Mouse (Mus musculus): ENCODE data around the gene Cerkl. TPM values are rescaled to one million over a fixed set of nuclear protein-coding genes. Genes with fewer than 3 reads are reported as not detected.

The Cerkl gene
- total and polyA plus RNA-seq, 3 experiments: 0.02 to 1.4 TPM; not detected in 1

DNA sequence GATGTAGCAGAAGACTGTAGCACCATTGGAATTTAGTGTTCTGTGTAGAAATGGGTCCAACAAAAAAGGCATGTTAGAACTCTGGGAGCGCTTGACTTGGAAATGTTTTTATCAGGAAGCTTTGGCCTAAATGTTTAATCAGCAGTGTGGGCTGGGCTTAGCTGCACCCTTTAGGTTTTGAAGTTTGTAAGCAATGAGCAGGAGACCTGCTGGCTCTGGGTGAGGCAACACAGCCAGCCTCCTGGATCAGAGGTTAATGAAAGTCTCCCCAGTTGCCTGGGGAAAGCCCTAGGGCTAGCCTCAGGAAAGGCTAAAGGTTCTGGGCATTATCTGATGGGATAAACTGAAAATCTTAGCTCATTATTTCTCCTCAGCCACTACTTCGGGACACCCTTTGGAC, 58.2 kb downstream of the Cerkl start:
- ATAC-seq (ENCODE audit: extremely low read depth, insufficient number of reproducible peaks, low FRiP score, poor library complexity, severe bottlenecking) (no peak), DNase-seq (ENCODE audit: low spot score) (no peak)
- TF ChIP-seq POLR2AphosphoS5 (IDR thresholded peaks at IDR 0.05; ENCODE audit: insufficient replicate concordance, low read depth, low read length): no peak
- TF ChIP-seq GATA1 (IDR thresholded peaks at IDR 0.05; ENCODE audit: borderline replicate concordance, low read length): no peak
- TF ChIP-seq CTCF (IDR thresholded peaks at IDR 0.05; ENCODE audit: low read depth, low read length): no peak
- no peak for TF ChIP-seq TAL1 (conservative IDR thresholded peaks at IDR 0.05; ENCODE audit: low read depth, low read length)
- TF ChIP-seq GATA2 (IDR thresholded peaks at IDR 0.05; ENCODE audit: borderline replicate concordance, low read depth, low read length): no peak
- Histone ChIP-seq H3K9me3 (replicated peaks) (no peaks in the 10 kb centered on the region), H3K4me1 (ENCODE audit: insufficient read depth, low read depth, low read length) (no peaks in the 10 kb centered on the region), H3K4me3 (ENCODE audit: low read depth, low read length) (no peak overlapping the region), H3K36me3 (replicated peaks) (no peaks in the 10 kb centered on the region), H3K27me3 (ENCODE audit: insufficient read depth, low read length) (no peaks in the 10 kb centered on the region; the same call in 1 of the 2 replicates)

DNA sequence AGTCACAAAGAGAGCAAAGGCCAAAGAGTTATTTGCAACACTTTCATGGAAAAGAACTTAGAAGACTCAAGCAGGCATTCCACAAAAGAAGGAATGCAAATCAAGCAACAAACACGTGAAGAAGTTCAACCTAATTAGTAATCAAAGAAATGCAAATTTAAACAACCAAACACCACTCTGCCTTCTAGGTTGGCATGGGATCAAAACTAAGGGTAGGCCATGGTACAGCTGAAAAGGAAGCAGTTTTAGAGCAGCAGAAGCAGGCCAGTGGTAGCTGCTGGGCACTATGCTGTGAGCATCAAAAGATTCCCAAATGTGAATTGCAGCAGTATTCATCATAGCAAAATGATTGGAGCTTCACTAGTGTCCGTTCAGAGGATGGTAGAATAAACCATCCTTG, 59.5 kb downstream of the Cerkl start:
- no peak overlapping the region for H3K4me3 ChIP-seq (ENCODE audit: low read depth, low read length)
- H3K4me1 ChIP-seq (ENCODE audit: insufficient read depth, low read depth, low read length): no peaks in the 10 kb centered on the region
- no peak for DNase-seq (ENCODE audit: low spot score)
- TF ChIP-seq CTCF (IDR thresholded peaks at IDR 0.05; ENCODE audit: low read depth, low read length): no peak
- no peak for TF ChIP-seq GATA2 (IDR thresholded peaks at IDR 0.05; ENCODE audit: borderline replicate concordance, low read depth, low read length)
- TF ChIP-seq GATA1 (IDR thresholded peaks at IDR 0.05; ENCODE audit: borderline replicate concordance, low read length): no peak
- TF ChIP-seq POLR2AphosphoS5 (IDR thresholded peaks at IDR 0.05; ENCODE audit: insufficient replicate concordance, low read depth, low read length): no peak
- TF ChIP-seq TAL1 (conservative IDR thresholded peaks at IDR 0.05; ENCODE audit: low read depth, low read length): no peak
- no peaks in the 10 kb centered on the region; the same call in 1 of the 2 replicates for H3K27me3 ChIP-seq (ENCODE audit: insufficient read depth, low read length)
- H3K36me3 ChIP-seq (replicated peaks): no peaks in the 10 kb centered on the region
- no peaks in the 10 kb centered on the region for H3K9me3 ChIP-seq (replicated peaks)
- ATAC-seq (ENCODE audit: extremely low read depth, insufficient number of reproducible peaks, low FRiP score, poor library complexity, severe bottlenecking): no peak

GRCm38 (mm10) chr2:79379087-79380041, 77.2 kb downstream of the Cerkl start:
- ATAC-seq (ENCODE audit: extremely low read depth, insufficient number of reproducible peaks, low FRiP score, poor library complexity, severe bottlenecking): no peak
- Histone ChIP-seq H3K36me3 (replicated peaks) (no peaks in the 10 kb centered on the region), H3K4me3 (ENCODE audit: low read depth, low read length) (no peak overlapping the region), H3K27me3 (ENCODE audit: insufficient read depth, low read length) (peaks cover 17% of the 10 kb centered on the region; the same call in 1 of the 2 replicates), H3K9me3 (replicated peaks) (no peaks in the 10 kb centered on the region), H3K4me1 (ENCODE audit: insufficient read depth, low read depth, low read length) (no peaks in the 10 kb centered on the region)
- no peak for DNase-seq (ENCODE audit: low spot score)
- TF ChIP-seq TAL1 (conservative IDR thresholded peaks at IDR 0.05; ENCODE audit: low read depth, low read length): no peak
- TF ChIP-seq POLR2AphosphoS5 (IDR thresholded peaks at IDR 0.05; ENCODE audit: insufficient replicate concordance, low read depth, low read length): no peak
- TF ChIP-seq GATA2 (IDR thresholded peaks at IDR 0.05; ENCODE audit: borderline replicate concordance, low read depth, low read length): no peak
- no peak for TF ChIP-seq CTCF (IDR thresholded peaks at IDR 0.05; ENCODE audit: low read depth, low read length)
- no peak for TF ChIP-seq GATA1 (IDR thresholded peaks at IDR 0.05; ENCODE audit: borderline replicate concordance, low read length)

DNA sequence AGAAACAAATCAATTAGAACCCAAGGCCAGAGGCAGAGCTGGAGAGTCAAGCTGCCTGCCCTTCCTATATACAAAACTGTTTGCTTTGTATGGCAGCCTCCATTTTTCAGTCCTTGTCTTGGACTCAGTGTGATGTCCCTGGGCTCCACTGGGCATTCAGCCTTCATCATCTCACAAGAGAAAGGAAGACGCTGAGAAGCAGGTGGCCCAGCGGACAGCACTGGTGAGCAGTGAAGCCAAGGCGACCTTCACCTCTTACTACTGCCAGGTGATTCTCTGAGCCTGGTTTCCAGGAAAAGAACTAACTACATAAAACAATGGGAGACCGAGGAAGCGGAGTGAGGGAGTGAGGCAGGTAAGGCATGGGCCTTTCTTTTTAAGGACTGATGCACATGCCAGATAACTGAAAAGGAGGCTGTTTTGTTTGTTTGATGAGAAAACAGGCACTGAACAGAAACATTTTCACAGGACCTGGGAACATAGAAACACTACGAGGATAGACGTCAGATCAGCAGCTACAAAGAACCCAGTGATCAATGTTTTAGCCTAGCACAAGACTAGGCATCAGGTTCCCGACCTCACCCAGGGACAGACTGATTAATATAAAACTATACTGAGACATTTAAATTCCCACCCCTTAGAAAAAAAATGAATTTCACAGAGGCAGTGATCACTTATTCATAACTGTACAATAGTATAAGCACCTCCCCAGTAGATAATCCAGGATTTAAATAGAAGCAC, 78.1 kb downstream of the Cerkl start:
- TF ChIP-seq GATA2 (IDR thresholded peaks at IDR 0.05; ENCODE audit: borderline replicate concordance, low read depth, low read length): no peak
- TF ChIP-seq POLR2AphosphoS5 (IDR thresholded peaks at IDR 0.05; ENCODE audit: insufficient replicate concordance, low read depth, low read length): no peak
- TF ChIP-seq CTCF (IDR thresholded peaks at IDR 0.05; ENCODE audit: low read depth, low read length): no peak
- TF ChIP-seq TAL1 (conservative IDR thresholded peaks at IDR 0.05; ENCODE audit: low read depth, low read length): no peak
- no peak for TF ChIP-seq GATA1 (IDR thresholded peaks at IDR 0.05; ENCODE audit: borderline replicate concordance, low read length)
- ATAC-seq (ENCODE audit: extremely low read depth, insufficient number of reproducible peaks, low FRiP score, poor library complexity, severe bottlenecking): no peak

DNA sequence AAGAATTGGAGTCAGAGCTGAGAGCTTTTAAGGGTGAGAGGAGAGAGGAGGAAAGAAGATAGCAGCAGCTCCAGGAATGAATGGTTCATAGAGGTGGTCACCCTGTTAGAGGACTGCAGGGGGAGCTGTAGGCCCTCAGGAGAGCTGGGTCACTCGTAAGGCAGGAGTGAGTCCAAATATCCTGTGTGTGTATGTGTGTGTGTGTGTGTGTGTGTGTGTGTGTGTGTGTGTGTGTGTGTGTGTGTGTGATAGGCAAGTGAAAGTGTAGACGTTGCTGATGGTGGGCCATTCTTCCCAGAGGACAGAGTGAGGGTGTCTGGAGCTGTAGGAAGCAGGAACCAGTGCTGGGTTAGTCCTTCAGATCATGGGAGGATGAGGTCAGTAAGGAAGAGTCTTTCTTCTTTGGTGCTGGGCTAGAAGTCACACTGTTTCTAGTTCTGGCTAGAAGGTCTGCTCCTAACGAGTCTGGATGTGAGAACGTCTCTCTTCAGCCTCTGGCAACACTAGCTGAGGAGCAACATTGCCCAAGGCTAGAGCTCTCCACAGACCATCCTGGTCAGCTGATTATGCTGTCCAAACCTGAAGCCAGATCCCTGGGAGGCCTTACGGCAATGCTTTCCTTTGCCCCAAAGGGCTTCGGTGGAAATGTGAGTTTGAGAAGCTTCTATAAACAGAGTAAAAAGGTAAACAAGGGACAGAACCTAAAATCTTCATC, 83.9 kb downstream of the Cerkl start:
- H3K4me3 ChIP-seq (ENCODE audit: low read depth, low read length): no peak overlapping the region
- H3K36me3 ChIP-seq (replicated peaks): no peaks in the 10 kb centered on the region
- H3K9me3 ChIP-seq (replicated peaks): no peaks in the 10 kb centered on the region
- TF ChIP-seq TAL1 (conservative IDR thresholded peaks at IDR 0.05; ENCODE audit: low read depth, low read length) (no peak), CTCF (IDR thresholded peaks at IDR 0.05; ENCODE audit: low read depth, low read length) (no peak), GATA1 (IDR thresholded peaks at IDR 0.05; ENCODE audit: borderline replicate concordance, low read length) (no peak), GATA2 (IDR thresholded peaks at IDR 0.05; ENCODE audit: borderline replicate concordance, low read depth, low read length) (no peak), POLR2AphosphoS5 (IDR thresholded peaks at IDR 0.05; ENCODE audit: insufficient replicate concordance, low read depth, low read length) (no peak)
- peaks cover 20% of the 10 kb centered on the region for H3K4me1 ChIP-seq (ENCODE audit: insufficient read depth, low read depth, low read length)
- peak; percentile 65; the same call in 1 of the 2 replicates for ATAC-seq (ENCODE audit: extremely low read depth, insufficient number of reproducible peaks, low FRiP score, poor library complexity, severe bottlenecking)
- peak; percentile 38 for DNase-seq (ENCODE audit: low spot score)
- peaks cover 9% of the 10 kb centered on the region; the same call in 1 of the 2 replicates for H3K27me3 ChIP-seq (ENCODE audit: insufficient read depth, low read length)

More for the DNA sequence above, 78.1 kb downstream of the Cerkl start:
- H3K9me3 ChIP-seq (replicated peaks): no peaks in the 10 kb centered on the region
- no peak overlapping the region for H3K4me3 ChIP-seq (ENCODE audit: low read depth, low read length)
- H3K27me3 ChIP-seq (ENCODE audit: insufficient read depth, low read length): peaks cover 16% of the 10 kb centered on the region; the same call in 1 of the 2 replicates
- H3K4me1 ChIP-seq (ENCODE audit: insufficient read depth, low read depth, low read length): no peaks in the 10 kb centered on the region
- no peak for DNase-seq (ENCODE audit: low spot score)
- no peaks in the 10 kb centered on the region for H3K36me3 ChIP-seq (replicated peaks)

All from G1E (cell line).